Mouse (Mus musculus) retina, embryonic 14.5 days (tissue): Measurements from ENCODE around the gene Arid1b.

Source experiments
- DNase-seq: peaks from one replicate; pipeline ENCODE4 v3.0.0-alpha.2; 2015; ENCODE audit warnings: low spot score

Arid1b gene

DNA sequence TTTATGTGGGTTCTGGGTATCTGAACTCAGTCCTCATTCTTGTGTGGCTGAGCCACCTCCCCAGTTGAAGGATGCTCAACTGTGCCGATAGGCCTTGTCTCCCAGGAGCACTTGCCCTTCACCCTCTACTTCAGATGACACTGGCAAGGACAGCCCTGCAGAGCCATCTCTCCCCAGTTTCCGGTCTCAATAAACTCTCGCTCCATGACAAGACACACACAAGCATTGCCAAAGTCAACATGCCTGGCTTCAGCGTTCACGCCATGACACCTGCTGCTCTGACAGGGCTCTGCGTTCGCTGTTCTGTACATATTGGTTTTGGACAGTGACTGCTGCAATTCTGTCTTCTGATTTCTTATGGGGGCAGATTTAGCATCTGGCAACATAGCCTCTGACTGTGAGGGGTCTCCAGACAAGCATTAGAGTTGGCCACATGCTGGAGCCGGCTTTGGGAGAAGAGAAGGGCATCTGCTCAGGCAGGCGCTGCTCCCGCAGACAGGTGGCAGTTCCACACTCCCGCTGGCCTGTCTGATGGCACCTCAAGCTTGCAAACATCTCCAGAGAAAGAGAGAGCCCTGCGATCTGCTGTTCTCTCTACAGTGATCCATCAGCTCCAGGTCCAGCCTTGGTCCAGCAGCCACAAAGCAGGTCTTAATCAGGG, 392.9 kb downstream of the Arid1b start:
- no peak for DNase-seq

DNA sequence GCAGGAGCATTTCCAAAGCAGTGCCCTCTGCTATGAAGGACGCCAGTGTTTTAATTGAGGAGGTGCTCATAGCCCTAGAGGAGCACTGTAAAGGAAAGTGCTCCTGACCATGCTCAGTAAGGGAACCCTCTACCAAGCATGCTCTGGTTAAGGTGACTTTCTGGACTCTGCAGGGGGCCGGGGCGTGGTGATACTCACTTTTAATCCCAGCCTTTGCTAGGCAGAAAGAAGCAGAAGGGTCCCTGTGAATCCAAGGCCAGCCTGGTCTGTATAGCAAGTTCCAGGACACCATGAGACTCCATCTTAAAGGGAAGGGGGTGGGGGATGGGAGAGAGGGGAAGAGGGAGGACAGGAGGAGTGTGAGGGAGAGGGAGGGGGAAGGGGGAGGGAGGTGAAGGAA, 394.2 kb downstream of the Arid1b start:
- no peak for DNase-seq

DNA sequence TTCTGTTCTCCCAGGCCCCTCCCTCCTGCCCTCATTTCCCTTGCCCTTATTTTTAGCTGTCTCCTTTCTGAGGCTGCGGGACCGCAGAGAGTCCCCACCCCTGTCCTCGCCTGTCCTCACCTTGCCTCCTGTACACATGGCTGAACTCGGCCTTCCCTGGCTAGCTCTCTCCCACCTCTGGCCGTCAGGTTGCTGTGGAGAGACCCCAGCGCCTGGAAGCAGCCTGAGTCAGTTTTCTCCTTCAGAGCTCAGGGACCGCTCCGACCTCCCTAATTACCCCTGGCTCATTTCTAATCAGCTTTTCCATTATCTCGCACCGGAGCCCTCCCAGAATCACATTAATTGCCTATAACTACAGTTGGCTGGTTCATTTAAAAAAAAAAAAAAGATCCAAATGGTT, 396.6 kb downstream of the Arid1b start:
- DNase-seq: peak; percentile 59

DNA sequence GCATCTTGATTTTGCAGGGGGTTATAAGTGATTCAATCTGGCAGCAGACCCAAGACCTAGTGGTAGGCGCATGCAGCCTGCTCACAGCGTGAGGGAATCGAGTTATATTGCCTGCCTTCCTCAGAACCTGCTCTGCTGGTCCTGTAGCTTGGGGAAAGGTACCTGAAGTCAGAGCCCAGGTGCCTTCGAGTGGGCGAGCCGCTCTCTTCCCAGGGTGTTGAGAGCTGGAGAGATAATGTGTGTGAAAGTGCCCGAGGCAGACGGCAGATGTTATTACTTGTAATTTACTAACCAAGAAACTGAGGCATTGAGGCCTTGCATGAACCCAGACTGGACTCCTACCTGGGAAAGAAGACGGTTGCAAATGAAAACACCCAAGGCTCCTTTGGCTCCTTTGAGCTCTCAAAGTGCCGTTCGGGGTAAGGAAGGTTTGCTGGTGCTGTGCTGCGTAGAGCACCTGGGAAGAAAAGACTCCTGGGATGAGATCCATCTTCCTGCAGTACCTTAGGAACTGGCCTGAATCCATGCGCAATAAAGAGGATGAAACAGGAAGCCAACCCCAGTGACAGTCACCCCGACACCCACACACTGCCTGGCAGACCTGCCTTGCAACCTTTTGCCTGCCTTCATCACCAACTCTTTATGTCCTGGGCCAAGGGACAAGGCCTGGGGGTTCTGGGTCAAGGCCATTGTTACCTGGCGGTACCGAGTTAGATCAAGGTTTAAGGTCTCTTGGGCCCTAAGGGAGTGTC, 401.5 kb downstream of the Arid1b start:
- no peak for DNase-seq

DNA sequence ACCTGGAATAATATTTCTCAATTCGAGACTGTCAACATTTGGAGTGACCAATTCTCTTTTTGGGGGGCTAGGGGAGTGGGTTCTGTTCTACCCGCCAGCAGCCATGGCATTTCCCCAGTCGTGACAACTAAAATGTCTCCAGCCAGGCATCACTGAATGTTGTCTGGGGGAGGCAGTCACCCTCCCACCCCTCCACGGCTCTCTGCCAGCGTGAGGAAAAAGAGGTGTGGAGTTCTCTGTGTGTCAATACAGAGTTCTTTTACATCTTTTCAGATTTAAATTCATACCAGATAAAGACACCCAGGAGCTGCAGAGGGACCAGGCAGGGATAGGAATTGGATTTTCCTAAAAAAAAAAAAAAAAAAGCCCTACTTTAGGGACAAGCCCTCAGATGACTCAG, 402.1 kb downstream of the Arid1b start:
- no peak for DNase-seq
